Mouse (Mus musculus) forebrain, embryonic 15.5 days (tissue): ENCODE measurements around the gene Kif5a. TPM values are rescaled to one million over a fixed set of nuclear protein-coding genes. Genes with fewer than 3 reads are reported as not detected.
A peak's percentile ranks its signal among the peaks of the same experiment; 100 is the strongest.
"Not testable (repeated sequence)": the region's sequence is repeated elsewhere in the genome, so short reads cannot be mapped to it uniquely, and the experiment has no call there.

Experiments
- ATAC-seq: fragments of 200-750 bp; cut with Nextera tagmentation; replicated peaks from 2 replicates; pipeline ENCODE4 v1.8.0; 2017; ENCODE audit warnings: mild to moderate bottlenecking, moderate TSS enrichment, moderate library complexity
- H3K27ac ChIP-seq: fragments of 300-500 bp; sonication (generic); replicated peaks from 2 replicates; pipeline ENCODE4 v1.5.1; 2015; ENCODE audit warnings: mild to moderate bottlenecking, inconsistent platforms
- H3K27me3 ChIP-seq: fragments of 300-500 bp; sonication (generic); 2 replicates; pipeline ENCODE4 v1.6.1; 2015; ENCODE audit warnings: inconsistent platforms
- H3K36me3 ChIP-seq: fragments of 300-500 bp; sonication (generic); 2 replicates; pipeline ENCODE4 v1.6.1; 2015; ENCODE audit warnings: mild to moderate bottlenecking, inconsistent platforms
- H3K4me1 ChIP-seq: fragments of 300-500 bp; sonication (generic); 2 replicates; pipeline ENCODE4 v1.6.1; 2015; ENCODE audit warnings: inconsistent platforms
- H3K4me2 ChIP-seq: fragments of 300-500 bp; sonication (generic); replicated peaks from 2 replicates; pipeline ENCODE4 v1.6.1; 2015; ENCODE audit warnings: mild to moderate bottlenecking, inconsistent platforms
- H3K4me3 ChIP-seq: fragments of 300-500 bp; sonication (generic); 2 replicates; pipeline ENCODE4 v1.5.1; 2015; ENCODE audit warnings: mild to moderate bottlenecking, inconsistent platforms
- H3K9ac ChIP-seq: fragments of 300-500 bp; sonication (generic); replicated peaks from 2 replicates; pipeline ENCODE4 v1.6.1; 2015; ENCODE audit warnings: mild to moderate bottlenecking, inconsistent platforms
- H3K9me3 ChIP-seq: fragments of 300-500 bp; sonication (generic); 2 replicates; pipeline ENCODE4 v1.6.1; 2016; ENCODE audit warnings: inconsistent platforms
- WGBS: fragments of 180-500 bp; shearing (Covaris S2); methylation state at CpG from one replicate; pipeline ENCODE4 v1.1.7; 2015; ENCODE audit warnings: mixed read lengths; 5-methylcytosine and 5-hydroxymethylcytosine counted together
- polyA plus RNA-seq: library from polyadenylated mRNA; unstranded; fragments of >200 nt; fragmentation: Nextera tagmentation; extraction: Ambion mirVana; gene quantifications from 2 replicates; pipeline ENCODE4 v1.2.1, GENCODE M21; 2015

Kif5a gene
- polyA plus RNA-seq, 1 experiment from 2014 or later: 80.6 TPM

DNA sequence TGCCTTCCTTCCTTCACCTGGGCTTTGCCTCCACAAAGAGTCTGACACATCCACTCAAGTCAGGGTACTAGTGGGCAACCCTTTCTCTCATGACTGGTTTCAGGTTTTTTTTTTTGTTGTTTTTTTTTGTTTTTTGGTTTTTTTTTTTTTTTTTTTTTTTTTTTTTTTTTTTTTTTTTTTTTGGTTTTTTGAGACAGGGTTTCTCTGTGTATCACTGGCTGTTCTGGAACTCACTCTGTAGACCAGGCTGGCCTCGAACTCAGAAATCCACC lies 71.2 kb downstream of the Kif5a start:
- H3K27me3 ChIP-seq, H3K4me2 ChIP-seq, H3K27ac ChIP-seq, H3K4me3 ChIP-seq, H3K9ac ChIP-seq, H3K9me3 ChIP-seq, ATAC-seq: not testable (repeated sequence)
- peaks cover 55% of the 10 kb centered on the region for H3K4me1 ChIP-seq
- 74% methylated on average over 1 of the region's 1 CpGs for WGBS
- H3K36me3 ChIP-seq: peaks cover 21% of the 10 kb centered on the region

- 80% methylated on average over 19 of the region's 19 CpGs for WGBS
- ATAC-seq: no peak
- Histone ChIP-seq H3K4me1 (peaks cover 54% of the 10 kb centered on the region), H3K4me2 (no peak overlapping the region), H3K27ac (no peak overlapping the region), H3K9me3 (no peaks in the 10 kb centered on the region), H3K36me3 (peaks cover 21% of the 10 kb centered on the region), H3K27me3 (no peaks in the 10 kb centered on the region), H3K4me3 (no peak overlapping the region), H3K9ac (no peak overlapping the region)
Measured at GRCm38 (mm10) chr10:127191191-127192056, 71.7 kb downstream of the Kif5a start.

DNA sequence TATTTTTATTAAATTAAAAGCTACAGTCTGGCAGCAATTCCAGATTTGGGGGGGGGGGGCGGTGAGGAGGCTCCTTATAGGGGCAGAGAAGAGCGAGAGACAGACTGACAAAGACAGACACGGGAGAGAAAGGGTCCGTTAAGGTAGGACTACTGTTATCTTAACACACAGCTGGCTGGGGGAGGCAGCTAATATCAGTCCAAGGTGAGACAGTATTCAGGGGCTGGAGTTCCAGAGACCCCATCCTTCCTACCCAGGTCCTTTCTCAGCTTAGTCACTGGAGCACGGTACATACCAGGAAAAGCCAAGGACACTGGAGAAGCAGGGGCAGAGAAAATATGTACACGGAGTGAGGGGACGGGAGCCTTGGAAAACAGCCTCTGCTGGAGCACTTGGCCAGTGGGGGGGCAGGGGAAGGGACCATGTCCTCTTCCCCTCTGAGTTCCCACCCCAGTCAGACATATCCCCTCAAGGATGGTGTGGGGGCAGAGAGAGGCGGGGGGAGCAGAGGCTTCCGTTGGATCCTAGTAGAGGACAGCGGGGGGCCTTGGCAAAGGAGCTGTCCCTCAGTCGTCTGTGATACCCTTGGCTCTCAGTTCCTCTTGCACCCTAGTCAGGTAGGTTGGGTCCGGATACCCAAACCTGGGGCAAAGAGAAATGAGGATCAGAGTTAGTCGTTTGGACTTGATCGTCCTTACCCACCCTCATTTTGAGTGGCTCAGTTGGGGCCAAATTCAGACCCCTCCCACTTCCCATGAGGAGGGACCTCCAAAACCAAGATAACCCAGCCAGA lies 72.6 kb downstream of the Kif5a start:
- Histone ChIP-seq H3K9me3 (no peaks in the 10 kb centered on the region), H3K36me3 (peaks cover 21% of the 10 kb centered on the region), H3K27me3 (no peaks in the 10 kb centered on the region), H3K4me2 (peak overlapping the region; percentile 97), H3K27ac (0 out of 2 replicates have a peak overlapping the region, but pooled peaks have one; percentile 86), H3K4me3 (no peak overlapping the region), H3K4me1 (peaks cover 47% of the 10 kb centered on the region), H3K9ac (no peak overlapping the region)
- no peak for ATAC-seq
- 40% methylated on average over 12 of the region's 14 CpGs for WGBS

GRCm38 (mm10) chr10:127189651-127190381 lies 73.3 kb downstream of the Kif5a start, which contains the start of gene Arhgef25:
Arhgef25 (minus strand) TSS chr10:127190083.
- Histone ChIP-seq H3K27ac (peak within 1 kb of the TSS; percentile 86), H3K4me3 (peak within 1 kb of the TSS; percentile 81), H3K9ac (peak within 1 kb of the TSS; percentile 91), H3K27me3 (no peaks in the 10 kb centered on the region), H3K4me1 (peaks cover 44% of the 10 kb centered on the region), H3K36me3 (peaks cover 21% of the 10 kb centered on the region), H3K4me2 (peak within 1 kb of the TSS; percentile 97), H3K9me3 (no peaks in the 10 kb centered on the region)
- WGBS: 2% methylated on average over 35 of the region's 35 CpGs
- no peak for ATAC-seq

- no peaks in the 10 kb centered on the region for H3K9me3 ChIP-seq
- WGBS: under 1% methylated on average over 26 of the region's 26 CpGs
- no peaks in the 10 kb centered on the region for H3K27me3 ChIP-seq
- H3K36me3 ChIP-seq: peaks cover 21% of the 10 kb centered on the region
- H3K4me2 ChIP-seq: peak overlapping the region; percentile 97
- H3K4me3 ChIP-seq: peak overlapping the region; percentile 81
- 0 out of 2 replicates have a peak, but pooled peaks have one; percentile 12 for ATAC-seq
- H3K27ac ChIP-seq: peak overlapping the region; percentile 86
- peaks cover 38% of the 10 kb centered on the region for H3K4me1 ChIP-seq
- H3K9ac ChIP-seq: peak overlapping the region; percentile 91
Measured at GRCm38 (mm10) chr10:127189116-127189650, 74.0 kb downstream of the Kif5a start.

GRCm38 (mm10) chr10:127188465-127189115 lies 74.6 kb downstream of the Kif5a start:
- H3K27me3 ChIP-seq: no peaks in the 10 kb centered on the region
- peak overlapping the region; percentile 97 for H3K4me2 ChIP-seq
- peak overlapping the region; percentile 86 for H3K27ac ChIP-seq
- peak overlapping the region; percentile 91 for H3K9ac ChIP-seq
- H3K4me3 ChIP-seq: peak overlapping the region; percentile 81
- no peaks in the 10 kb centered on the region for H3K9me3 ChIP-seq
- peaks cover 21% of the 10 kb centered on the region for H3K36me3 ChIP-seq
- WGBS: under 1% methylated on average over 44 of the region's 46 CpGs
- ATAC-seq: peak; percentile 79
- peaks cover 41% of the 10 kb centered on the region for H3K4me1 ChIP-seq

DNA sequence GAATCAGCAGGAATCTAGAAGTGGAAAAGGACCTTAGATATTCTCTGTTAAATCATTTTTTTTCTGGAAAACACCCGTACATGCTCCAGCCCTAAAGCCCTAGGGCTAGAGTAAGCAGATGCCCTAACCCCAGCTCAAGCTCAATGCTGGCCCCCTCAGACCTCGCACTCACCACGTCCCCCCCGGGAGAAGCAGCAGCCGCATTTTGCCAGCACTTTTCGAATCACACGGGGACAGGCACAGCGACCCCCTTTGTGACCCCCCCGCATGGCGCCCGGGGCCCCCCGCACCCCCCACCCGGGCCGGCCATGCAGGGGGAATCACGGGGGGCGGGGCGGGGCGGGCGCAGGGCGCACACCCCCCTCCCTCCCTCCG lies 75.1 kb downstream of the Kif5a start:
- WGBS: 1% methylated on average over 20 of the region's 21 CpGs
- H3K4me2 ChIP-seq: peak overlapping the region; percentile 97
- peaks cover 19% of the 10 kb centered on the region for H3K36me3 ChIP-seq
- H3K27ac ChIP-seq: peak overlapping the region; percentile 86
- H3K4me3 ChIP-seq: peak overlapping the region; percentile 81
- no peaks in the 10 kb centered on the region for H3K27me3 ChIP-seq
- H3K9me3 ChIP-seq: no peaks in the 10 kb centered on the region
- no peak for ATAC-seq
- peaks cover 42% of the 10 kb centered on the region for H3K4me1 ChIP-seq
- peak overlapping the region; percentile 91 for H3K9ac ChIP-seq

- ATAC-seq: peak; percentile 46
Measured at GRCm38 (mm10) chr10:127187371-127188078, 75.6 kb downstream of the Kif5a start.

GRCm38 (mm10) chr10:127186451-127186850 lies 76.7 kb downstream of the Kif5a start:
- WGBS: 71% methylated on average over 1 of the region's 1 CpGs

More at GRCm38 (mm10) chr10:127187371-127188078, 75.6 kb downstream of the Kif5a start:
- H3K36me3 ChIP-seq: peaks cover 15% of the 10 kb centered on the region
- H3K9ac ChIP-seq: peak overlapping the region; percentile 91
- no peaks in the 10 kb centered on the region for H3K9me3 ChIP-seq
- WGBS: 29% methylated on average over 10 of the region's 10 CpGs
- H3K4me2 ChIP-seq: peak overlapping the region; percentile 97
- peak overlapping the region; percentile 81 for H3K4me3 ChIP-seq
- H3K4me1 ChIP-seq: peaks cover 42% of the 10 kb centered on the region
- no peaks in the 10 kb centered on the region for H3K27me3 ChIP-seq
- peak overlapping the region; percentile 86 for H3K27ac ChIP-seq

DNA sequence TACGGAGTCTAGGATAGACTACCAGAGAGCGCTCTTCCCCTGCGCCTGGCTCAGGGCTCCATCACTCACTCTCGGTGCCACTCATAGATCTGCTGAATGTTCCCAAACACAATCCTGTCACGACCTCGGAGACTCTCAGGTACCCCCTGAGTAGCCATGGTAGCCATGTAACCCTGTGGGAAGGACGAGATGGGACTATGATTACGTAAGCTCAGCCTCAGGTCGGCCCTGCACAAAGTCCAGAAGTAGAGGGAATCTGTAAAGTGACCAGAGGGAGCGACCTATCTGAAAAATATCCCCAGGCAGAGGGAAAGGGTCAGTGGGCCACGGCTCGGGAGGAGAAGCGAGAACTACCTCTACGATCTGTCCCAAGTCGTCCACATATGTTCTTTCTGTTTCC lies 77.6 kb downstream of the Kif5a start:
- Histone ChIP-seq H3K4me2 (no peak overlapping the region), H3K27me3 (no peaks in the 10 kb centered on the region), H3K4me3 (no peak overlapping the region), H3K9me3 (no peaks in the 10 kb centered on the region), H3K4me1 (peaks cover 39% of the 10 kb centered on the region), H3K27ac (no peak overlapping the region), H3K36me3 (0 out of 2 replicates have a peak, but pooled peaks cover 2% of the 10 kb centered on the region), H3K9ac (no peak overlapping the region)
- WGBS: 87% methylated on average over 15 of the region's 15 CpGs
- ATAC-seq: no peak

More at GRCm38 (mm10) chr10:127186451-127186850, 76.7 kb downstream of the Kif5a start:
- Histone ChIP-seq H3K27ac (no peak overlapping the region; the same call in 1 of the 2 replicates), H3K4me2 (no peak overlapping the region), H3K36me3 (peaks cover 7% of the 10 kb centered on the region), H3K9me3 (no peaks in the 10 kb centered on the region), H3K4me3 (no peak overlapping the region), H3K27me3 (no peaks in the 10 kb centered on the region), H3K4me1 (peaks cover 42% of the 10 kb centered on the region), H3K9ac (no peak overlapping the region)
- no peak for ATAC-seq
